Mouse (Mus musculus): ENCODE measurements around the gene Ifi202b.
"Not testable (repeated sequence)": the region's sequence is repeated elsewhere in the genome, so short reads cannot be mapped to it uniquely, and the experiment has no call there.

Gene Ifi202b

DNA sequence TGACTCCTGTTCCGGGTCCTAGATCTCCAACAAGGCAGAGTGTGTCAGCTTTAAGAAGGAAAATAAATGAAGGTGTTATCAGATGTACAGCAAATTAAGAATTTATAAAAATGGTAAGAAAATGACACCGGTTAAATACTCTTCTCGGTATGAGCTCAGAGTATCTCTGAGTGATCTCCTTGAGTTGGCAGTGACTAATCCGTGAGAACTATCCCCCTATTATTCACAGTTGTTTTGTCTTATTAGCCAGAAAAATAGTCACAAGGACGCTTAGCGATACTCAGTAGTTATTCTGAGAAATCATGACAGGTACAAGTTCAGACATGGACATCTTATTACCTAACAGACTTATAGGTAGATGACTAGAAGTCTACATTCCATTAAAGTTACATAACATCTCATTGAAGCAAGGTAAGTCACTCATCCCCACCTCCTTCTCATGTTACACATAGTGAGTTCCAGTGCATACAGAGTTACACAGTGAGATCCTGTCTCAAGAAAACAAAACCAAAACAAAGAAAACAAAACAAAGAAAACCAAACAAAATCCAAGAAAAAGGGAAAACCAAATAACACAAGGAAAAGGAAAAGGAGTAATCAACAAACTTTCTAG lies at the start of gene Ifi202b:
TSS of gene Ifi202b (minus strand) at position 51 of the 612 bp plus-strand sequence.
- DNase-seq (ENCODE audit: low read depth in 1 of 2, low spot score in 2 of 2), result not testable (repeated sequence)

- DNase-seq (ENCODE audit: low read depth in 1 of 2, low spot score in 2 of 2), result no peak
These were observed 49.2 kb upstream of the Ifi202b start, which contains the start of gene Ifi205 for GRCm38 (mm10) chr1:174031698-174032097. Gene Ifi205 (minus strand): TSS chr1:174031810.

DNA sequence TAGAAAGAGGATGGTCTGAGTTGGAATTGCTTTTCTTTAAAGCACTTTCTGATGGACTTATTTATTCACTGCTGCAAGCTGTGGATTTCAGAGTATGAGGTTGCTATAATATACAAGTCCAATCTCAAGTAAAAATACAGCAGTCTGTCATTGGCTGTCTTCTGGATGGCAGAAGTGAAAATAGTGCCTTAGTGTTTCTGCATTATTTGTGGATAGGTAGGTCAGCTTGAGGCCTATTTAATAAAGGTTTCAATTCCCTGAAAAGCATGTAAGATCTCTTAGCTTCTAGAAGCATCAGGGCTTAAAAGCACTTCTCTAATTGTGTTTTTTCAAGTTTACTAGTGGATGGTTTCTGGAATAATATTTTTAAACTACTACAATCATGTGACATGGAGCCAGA lies 24.5 kb upstream of the Ifi202b start:
- DNase-seq (ENCODE audit: low read depth in 1 of 2, low spot score in 2 of 2), result not testable (repeated sequence)

- DNase-seq (ENCODE audit: low read depth in 1 of 2, low spot score in 2 of 2), result not testable (repeated sequence)
These were observed 22.0 kb upstream of the Ifi202b start for GRCm38 (mm10) chr1:174004352-174005109.

GRCm38 (mm10) chr1:173995003-173995402 lies 12.5 kb upstream of the Ifi202b start:
- no peak for DNase-seq (ENCODE audit: low read depth in 1 of 2, low spot score in 2 of 2)

- DNase-seq (ENCODE audit: low read depth in 1 of 2, low spot score in 2 of 2), result not testable (repeated sequence)
These were observed 1.5 kb downstream of the Ifi202b start for GRCm38 (mm10) chr1:173981038-173981437.

- DNase-seq (ENCODE audit: low read depth in 1 of 2, low spot score in 2 of 2), result no peak
These were observed 4.9 kb downstream of the Ifi202b start for GRCm38 (mm10) chr1:173977622-173978021.

DNA sequence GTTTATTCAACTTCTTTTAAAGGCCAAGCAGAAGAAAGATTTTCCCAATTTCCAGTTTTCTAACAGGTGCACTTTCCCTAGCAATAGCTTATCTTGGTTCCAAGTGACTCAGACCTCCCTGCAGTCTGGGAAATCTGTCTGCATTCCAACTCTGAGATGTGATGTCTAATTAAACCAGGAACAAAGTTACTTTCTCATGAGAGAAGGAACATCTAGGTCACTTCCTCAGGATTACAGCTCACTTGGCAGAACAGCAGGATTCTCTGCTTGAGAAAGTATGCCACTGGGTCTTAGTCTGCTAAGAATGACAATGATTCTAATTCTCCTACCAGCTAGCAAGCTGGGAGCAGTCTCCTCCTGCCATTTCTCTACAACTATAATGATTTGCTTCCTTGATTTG lies 9.4 kb downstream of the Ifi202b start:
- no peak for DNase-seq (ENCODE audit: low read depth in 1 of 2, low spot score in 2 of 2)

DNA sequence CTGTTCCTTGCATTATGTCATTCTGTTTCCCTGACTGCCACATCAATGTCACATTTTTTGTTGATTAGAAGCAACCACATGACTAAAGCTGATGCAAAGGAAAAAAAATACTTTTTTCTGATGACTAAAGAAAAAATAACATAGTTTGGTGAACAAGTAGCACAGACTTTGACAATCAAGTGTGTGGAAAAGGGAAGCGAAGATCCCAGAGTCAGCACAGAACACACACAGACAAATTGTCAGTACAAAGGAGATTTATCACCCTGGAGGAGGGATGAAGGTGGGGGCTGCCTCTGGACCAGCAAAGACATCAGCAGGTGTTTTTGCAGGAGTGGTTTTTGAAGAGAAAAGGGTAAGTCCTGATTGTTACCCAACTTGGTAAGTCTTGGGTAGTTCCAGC lies 21.1 kb downstream of the Ifi202b start:
- DNase-seq (ENCODE audit: low read depth in 1 of 2, low spot score in 2 of 2), result not testable (repeated sequence)

DNA sequence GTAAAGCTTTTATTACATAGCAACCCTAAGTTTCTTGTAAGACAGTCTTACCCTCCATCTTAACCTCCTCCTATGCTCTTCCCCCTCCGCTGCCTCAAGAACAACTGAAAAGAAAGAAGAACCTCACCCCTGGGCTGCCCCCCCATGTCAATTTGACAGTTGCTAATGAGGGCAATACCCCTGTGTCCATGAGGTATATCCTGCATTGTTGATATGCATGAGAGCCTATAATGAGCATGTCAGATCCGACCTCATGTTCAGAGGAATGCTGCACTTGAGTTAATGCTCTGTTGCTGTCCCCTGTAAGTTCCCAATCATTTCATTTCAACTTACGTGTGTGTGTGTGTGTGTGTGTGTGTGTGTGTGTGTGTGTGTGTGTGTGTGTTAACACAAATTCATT lies 22.5 kb downstream of the Ifi202b start:
- not testable (repeated sequence) for DNase-seq (ENCODE audit: low read depth in 1 of 2, low spot score in 2 of 2)

DNA sequence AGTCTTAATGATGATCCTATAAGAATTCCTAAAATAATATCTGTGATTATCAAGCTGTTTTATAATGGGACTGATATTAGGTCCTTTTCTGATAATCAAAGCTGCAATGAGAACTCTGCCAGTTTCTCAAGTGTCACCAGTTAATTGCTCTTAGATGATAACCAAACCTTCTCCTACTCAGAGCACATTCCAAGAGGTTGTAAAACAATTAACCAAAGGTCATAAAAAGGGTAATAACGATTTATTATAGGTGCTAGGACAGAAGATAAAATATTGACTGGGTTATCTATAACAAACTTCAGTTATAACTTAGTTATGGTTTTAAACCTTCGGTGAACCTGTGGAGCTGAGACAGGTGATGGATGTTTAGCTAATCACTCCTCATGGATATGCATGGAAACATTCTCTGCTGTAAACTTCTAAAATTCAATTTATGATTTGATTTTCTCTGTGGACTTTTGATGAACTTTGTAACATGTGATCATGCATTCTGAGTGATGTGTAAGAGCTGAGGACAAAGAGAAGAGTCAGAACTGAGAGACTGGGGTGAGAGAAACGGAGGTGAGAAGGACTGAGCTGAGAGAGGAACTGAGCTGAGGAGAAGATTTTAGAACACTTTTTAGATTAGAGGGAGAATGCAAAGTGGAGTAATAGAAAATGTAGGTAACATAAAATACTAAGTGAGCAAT lies 26.6 kb downstream of the Ifi202b start:
- not testable (repeated sequence) for DNase-seq (ENCODE audit: low read depth in 1 of 2, low spot score in 2 of 2)

- DNase-seq (ENCODE audit: low read depth in 1 of 2, low spot score in 2 of 2), result no peak
These were observed 27.3 kb downstream of the Ifi202b start for GRCm38 (mm10) chr1:173955071-173955796.

GRCm38 (mm10) chr1:173953563-173953962 lies 29.0 kb downstream of the Ifi202b start:
- no peak for DNase-seq (ENCODE audit: low read depth in 1 of 2, low spot score in 2 of 2)

DNA sequence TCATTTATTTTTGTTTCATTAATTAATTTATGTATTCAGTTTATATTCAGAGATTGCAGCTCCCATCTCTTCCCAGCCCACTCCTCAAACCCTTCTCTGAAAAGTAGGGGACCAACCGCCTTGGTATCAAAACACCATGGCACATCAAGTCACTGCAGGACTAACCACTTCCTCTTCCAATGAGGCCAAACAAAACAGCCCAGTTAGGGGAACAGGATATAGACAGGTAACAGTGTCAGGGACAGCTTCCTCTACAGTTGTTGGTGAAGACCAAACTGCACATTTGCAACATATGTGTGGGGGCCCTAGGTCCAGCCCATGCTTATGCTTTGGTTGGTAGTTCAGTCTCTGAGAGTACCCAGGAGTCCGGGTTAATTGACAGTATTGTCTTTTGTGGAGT lies 33.5 kb downstream of the Ifi202b start:
- DNase-seq (ENCODE audit: low read depth in 1 of 2, low spot score in 2 of 2), result not testable (repeated sequence)

- not testable (repeated sequence) for DNase-seq (ENCODE audit: low read depth in 1 of 2, low spot score in 2 of 2)
These were observed 39.8 kb downstream of the Ifi202b start for GRCm38 (mm10) chr1:173942780-173943066.

DNA sequence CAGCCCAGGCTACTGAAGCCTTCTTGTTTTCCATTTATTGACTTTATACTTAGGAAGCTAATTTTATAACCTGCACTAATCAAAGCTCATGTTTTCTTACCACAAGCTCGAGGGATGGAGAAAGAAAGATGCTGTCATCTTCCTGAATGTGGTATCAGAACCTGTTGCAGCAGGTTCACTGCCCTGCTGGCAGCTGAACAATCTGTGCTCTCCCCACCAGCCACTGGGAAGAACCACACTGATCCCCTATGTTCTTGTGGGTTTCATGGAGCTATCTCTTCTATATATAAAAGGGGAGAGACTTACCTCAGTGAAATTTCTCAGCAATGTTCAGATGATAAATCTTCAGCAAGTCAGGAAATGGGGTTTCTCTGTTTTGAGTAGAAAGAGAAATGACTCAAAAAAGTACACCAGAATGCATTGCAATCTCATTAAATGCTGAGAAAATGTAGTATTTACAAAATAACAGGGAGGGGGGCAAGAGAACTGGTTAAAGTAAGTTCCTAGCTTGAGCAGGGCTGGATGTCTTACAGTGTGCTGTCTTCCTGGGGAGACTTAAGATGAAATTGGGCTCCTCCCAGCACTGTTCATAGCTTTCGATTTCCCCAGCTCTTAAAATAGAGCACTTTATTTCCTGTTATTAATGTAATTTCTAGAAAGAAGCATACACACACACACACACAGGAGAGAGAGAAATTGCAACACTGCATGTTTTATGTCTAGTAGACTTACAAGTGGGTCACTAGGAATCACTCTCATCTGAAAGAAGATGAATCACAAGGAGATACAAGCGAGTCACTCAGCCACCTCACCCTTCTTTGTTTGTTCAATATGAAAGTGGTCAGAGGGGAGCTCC lies 40.4 kb downstream of the Ifi202b start, which contains the start of the genes Mndal and Ifi203:
TSS of gene Mndal (minus strand) at position 568 of the 856 bp plus-strand sequence.
TSS of gene Ifi203 (minus strand) at position 749 of the 856 bp plus-strand sequence.
- not testable (repeated sequence) for DNase-seq (ENCODE audit: low read depth in 1 of 2, low spot score in 2 of 2)

GRCm38 (mm10) chr1:173941522-173941921 lies 41.0 kb downstream of the Ifi202b start:
- not testable (repeated sequence) for DNase-seq (ENCODE audit: low read depth in 1 of 2, low spot score in 2 of 2)

DNA sequence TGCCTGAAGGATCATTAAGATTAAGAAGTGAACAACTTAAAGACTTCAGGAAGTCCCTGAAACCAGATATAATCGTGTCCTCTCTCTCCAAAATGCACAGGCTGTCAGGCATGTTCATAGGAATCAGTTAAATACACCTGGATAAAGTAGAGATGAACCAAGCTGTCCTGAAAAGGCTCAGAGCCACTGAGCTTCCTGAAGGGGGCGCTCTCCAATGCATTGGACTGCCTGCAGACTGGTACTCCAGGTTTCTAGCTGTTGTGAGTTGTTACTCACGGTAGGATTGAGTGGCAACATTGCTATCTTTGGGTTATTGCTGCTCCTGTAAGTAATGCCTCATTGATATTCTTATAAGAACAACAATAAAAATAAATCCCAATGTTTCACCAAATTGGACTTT lies 63.3 kb downstream of the Ifi202b start:
- DNase-seq (ENCODE audit: low read depth in 1 of 2, low spot score in 2 of 2), result not testable (repeated sequence)

- DNase-seq (ENCODE audit: low read depth in 1 of 2, low spot score in 2 of 2), result no peak
These were observed 68.0 kb downstream of the Ifi202b start for GRCm38 (mm10) chr1:173914559-173914958.

DNA sequence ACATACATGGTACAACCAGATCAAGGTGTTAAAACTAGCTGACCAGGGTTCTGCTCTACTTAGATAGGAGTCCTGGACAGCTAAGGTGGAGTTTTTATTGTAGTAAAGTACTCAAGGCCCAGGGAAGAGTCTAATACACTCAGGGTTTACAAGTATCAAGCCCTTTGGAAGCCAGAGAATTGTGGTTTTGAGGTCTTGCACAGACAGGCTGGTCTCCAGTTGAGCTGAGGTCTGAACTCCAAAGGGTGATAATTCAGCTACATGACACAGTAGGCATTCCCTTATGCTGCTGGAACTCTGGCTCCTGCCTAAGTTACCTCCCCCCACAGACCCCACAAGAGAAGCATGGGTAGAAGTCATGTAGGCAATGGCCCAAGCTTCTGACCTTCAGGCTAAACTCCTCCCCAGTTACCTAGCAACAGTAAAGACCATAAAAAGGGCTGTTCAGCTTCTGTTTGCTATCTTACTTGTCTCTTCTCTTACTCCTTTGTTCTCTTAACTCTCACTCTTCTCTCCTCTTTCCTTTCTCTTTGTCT lies 69.2 kb downstream of the Ifi202b start:
- not testable (repeated sequence) for DNase-seq (ENCODE audit: low read depth in 1 of 2, low spot score in 2 of 2)
